Mouse (Mus musculus): ENCODE measurements around the gene Rai1. TPM values are rescaled to one million over a fixed set of nuclear protein-coding genes. Genes with fewer than 3 reads are reported as not detected.

The Rai1 gene
- polyA plus RNA-seq (2015; fragmentation: Nextera tagmentation; extraction: Ambion mirVana) = 29.0 and 37.0 TPM in 2 replicates

- peak; percentile 91 for DNase-seq (ENCODE audit: low spot score)
Measured at GRCm38 (mm10) chr11:60104810-60105592, at the start of gene Rai1. Gene Rai1 (plus strand): TSS chr11:60105013.

DNA sequence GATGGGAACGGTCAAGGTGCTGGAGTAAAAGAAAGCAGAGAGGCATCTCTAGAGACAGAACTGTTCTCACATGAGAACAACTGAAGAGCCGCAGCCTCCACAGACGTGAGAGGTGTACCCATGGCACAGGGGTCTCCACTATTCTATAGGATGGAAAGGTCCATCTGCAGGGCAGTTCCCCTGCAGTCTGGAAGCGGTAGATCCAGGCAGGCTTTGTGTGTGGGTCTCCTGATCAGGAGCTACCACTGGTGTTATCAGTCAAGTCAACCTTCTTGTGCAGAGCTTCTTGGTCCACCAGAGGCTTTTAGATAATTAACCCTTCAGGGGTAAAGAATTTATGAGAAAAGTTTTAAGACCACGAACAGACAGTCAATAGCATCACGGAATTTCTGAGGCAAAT, 48.3 kb upstream of the Rai1 start:
- no peak for DNase-seq (ENCODE audit: low spot score)

DNA sequence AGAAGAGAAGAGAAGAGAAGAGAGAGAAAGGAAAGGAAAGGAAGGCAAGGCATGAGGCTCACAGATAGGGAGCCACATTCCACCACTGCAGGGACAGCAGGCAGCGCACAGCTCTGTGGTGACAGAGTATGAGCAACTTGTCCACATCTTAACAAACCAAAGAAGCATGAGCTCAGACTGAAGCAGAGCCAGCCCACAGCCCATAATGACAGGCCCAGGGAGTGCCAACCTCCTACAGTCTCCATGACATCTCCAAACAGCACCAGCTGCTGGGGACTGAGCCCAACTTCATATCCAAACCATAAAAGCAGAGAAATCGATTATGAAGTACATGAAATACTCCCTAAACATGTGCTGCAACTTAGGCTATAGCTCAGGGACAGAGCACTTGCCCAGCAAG, 46.8 kb upstream of the Rai1 start:
- no peak for DNase-seq (ENCODE audit: low spot score)

- no peak for DNase-seq (ENCODE audit: low spot score)
Measured at GRCm38 (mm10) chr11:60058441-60058840, 46.4 kb upstream of the Rai1 start.

DNA sequence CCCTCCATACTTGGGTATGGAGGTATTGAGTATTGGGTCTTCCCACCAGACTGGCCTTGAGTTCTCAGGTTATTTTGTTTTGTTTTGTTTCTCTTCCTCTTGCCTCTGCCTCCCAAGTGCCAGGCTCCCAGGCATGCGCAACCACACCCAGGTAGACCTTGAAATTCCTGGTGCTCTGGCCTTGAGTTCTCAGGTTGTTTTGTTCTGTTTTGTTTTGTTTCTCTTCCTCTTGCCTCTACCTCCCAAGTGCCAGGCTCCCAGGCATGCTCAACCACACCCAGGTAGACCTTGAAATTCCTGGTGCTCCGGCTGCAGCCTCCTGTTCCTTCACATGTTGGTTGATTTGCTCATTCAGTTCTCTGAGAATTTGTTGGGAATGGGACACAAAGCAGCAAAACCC, 44.8 kb upstream of the Rai1 start:
- no peak for DNase-seq (ENCODE audit: low spot score)

GRCm38 (mm10) chr11:60061504-60062006, 43.3 kb upstream of the Rai1 start:
- no peak for DNase-seq (ENCODE audit: low spot score)

GRCm38 (mm10) chr11:60065267-60065666, 39.5 kb upstream of the Rai1 start:
- DNase-seq (ENCODE audit: low spot score) = no peak

- no peak for DNase-seq (ENCODE audit: low spot score)
Measured at GRCm38 (mm10) chr11:60067646-60068045, 37.2 kb upstream of the Rai1 start.

DNA sequence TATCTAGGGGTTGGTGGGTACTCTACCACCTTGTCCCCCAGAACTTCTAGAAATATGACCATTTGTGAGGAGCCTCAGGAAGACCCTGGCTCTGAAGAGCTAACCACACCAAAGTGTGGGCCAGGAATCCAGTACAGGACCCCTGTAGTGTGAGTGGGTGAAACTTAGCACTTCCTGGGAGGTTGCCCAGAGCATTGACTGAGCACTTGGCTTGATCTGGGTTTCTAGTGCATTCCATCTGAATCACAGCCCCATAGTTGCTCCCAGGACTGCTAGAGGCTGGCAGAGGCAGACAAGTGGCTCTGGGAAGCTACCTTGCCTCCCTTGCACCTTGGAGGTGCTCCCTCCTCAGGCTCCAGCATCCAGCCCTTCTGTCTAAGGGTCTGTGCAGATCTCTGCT, 36.2 kb upstream of the Rai1 start:
- no peak for DNase-seq (ENCODE audit: low spot score)

DNA sequence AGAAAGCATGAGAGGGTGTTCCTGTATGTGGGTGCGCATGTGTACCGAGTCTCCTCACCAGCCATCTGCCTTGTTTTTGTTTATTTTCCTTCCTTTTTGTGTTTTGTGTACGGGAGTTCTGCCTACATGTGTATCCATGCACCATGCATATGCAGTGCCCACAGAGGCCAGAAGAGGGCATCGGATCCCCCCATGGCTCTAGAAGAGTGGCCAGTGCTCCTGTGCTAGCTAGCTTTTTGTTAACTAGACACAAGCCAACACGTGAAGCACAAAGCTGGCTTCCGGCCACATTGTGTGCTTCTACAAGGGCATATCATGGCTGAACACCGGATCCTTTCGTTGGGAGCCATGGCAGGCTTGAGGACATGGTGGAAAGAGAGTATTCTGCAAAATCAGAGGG, 34.2 kb upstream of the Rai1 start:
- peak; percentile 75 for DNase-seq (ENCODE audit: low spot score)

- DNase-seq (ENCODE audit: low spot score) = no peak
Measured at GRCm38 (mm10) chr11:60071221-60071620, 33.6 kb upstream of the Rai1 start.

GRCm38 (mm10) chr11:60073121-60073520, 31.7 kb upstream of the Rai1 start:
- DNase-seq (ENCODE audit: low spot score) = no peak

DNA sequence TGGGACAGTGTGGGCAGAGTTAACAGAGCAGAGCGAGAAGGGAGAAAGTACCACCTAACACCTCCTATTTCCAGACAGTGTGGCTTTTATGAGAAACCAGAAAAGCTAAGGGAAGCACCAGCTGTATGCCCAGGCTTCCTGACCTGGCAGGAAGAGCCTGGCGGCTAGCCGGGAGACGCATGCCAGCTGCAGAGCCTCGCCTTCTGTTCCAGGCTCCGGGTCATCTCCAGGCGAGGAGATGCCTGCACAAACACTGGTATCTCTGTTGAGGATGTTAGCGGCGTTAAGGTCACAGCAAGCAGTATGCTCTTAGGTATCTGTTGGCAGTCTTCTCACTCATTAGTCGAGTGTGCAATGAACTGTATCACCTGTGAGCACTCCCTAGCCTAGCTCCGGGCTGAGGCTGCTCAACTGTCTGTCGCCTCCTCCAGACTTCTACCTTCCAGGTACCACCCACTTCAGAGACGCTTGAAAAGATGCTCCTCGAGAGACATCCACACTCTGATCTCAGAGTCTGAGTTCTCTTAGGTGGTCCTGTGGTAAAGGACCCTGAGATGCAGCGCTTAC, 30.8 kb upstream of the Rai1 start:
- no peak for DNase-seq (ENCODE audit: low spot score)

GRCm38 (mm10) chr11:60076183-60076582, 28.6 kb upstream of the Rai1 start:
- DNase-seq (ENCODE audit: low spot score) = no peak

DNA sequence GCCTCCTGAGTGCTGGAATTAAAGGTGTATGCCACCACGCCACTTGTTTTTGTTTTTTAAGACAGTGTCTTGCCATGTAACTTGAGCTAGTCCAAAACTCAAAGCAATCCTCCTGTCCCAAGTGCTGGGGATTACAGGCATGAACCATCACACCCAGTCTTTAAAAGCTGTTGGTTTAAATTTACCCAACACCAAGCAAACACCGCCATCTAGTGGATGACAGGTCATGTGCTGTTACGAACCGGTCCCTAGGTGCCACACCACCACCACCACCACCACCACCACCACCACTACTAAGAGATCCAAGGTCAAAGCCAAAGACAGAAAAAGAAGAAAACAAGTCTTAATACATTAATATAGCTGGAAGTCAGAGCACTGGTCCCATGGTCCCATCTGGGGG, 28.0 kb upstream of the Rai1 start:
- peak; percentile 84 for DNase-seq (ENCODE audit: low spot score)

DNA sequence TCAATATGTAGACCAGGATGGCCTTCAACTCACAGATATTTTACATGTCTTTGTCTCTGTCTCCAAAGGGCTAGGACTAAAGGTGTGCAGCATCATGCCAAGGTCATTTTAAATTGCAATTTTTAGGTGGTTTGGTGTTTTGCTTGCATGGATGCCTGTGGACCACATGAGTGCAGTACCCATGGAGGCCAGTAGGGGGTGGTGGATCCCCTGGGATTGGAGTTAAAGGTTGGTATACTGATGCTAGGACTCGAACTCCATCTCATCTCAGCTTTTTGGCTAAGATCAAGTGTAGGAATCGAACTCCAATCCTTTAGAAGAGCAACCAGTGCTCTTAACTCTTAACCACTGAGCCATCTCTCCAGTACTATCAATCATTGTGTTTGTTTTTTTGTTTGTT, 20.2 kb upstream of the Rai1 start:
- peak; percentile 71 for DNase-seq (ENCODE audit: low spot score)

- DNase-seq (ENCODE audit: low spot score) = no peak
Measured at GRCm38 (mm10) chr11:60086676-60087075, 18.1 kb upstream of the Rai1 start.

- DNase-seq (ENCODE audit: low spot score) = peak; percentile 73
Measured at GRCm38 (mm10) chr11:60088947-60089346, 15.9 kb upstream of the Rai1 start.

- no peak for DNase-seq (ENCODE audit: low spot score)
Measured at GRCm38 (mm10) chr11:60090696-60091421, 14.0 kb upstream of the Rai1 start.

DNA sequence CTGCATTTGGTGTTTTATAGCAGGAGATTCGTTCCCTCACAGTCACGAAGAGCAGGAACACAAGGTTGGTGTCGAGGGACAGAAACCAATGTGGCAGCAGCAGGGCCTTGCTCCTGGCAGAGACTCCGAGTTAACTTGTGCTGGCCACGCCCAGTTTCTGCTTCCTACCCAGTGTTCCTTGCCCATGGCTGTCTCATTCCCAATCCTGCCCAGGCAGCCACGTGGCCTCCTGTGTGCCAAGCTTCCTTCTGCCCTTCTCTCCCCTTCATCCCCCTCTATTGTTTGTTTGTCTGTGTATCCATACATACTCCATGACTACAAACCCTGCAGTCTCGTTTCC, 13.4 kb upstream of the Rai1 start:
- no peak for DNase-seq (ENCODE audit: low spot score)

DNA sequence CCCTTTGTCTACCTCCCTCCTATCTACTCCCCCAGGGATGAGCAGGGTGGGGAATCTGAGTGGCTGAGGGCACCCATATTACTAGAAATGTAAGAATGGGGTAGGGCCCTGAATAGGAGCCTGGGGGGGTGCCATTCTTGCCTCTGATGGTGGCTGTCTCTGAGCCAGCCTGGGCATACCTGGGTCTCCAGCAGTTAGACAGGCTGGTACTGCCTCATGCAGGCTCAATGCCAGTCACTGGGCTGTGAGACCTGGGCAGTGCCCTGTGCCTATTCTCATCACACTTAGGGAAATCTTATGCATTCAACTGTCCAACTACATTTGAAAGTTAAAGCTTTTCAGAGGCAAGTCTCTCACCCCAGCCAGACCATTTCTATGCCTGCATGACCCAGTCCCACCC, 11.6 kb upstream of the Rai1 start:
- no peak for DNase-seq (ENCODE audit: low spot score)

DNA sequence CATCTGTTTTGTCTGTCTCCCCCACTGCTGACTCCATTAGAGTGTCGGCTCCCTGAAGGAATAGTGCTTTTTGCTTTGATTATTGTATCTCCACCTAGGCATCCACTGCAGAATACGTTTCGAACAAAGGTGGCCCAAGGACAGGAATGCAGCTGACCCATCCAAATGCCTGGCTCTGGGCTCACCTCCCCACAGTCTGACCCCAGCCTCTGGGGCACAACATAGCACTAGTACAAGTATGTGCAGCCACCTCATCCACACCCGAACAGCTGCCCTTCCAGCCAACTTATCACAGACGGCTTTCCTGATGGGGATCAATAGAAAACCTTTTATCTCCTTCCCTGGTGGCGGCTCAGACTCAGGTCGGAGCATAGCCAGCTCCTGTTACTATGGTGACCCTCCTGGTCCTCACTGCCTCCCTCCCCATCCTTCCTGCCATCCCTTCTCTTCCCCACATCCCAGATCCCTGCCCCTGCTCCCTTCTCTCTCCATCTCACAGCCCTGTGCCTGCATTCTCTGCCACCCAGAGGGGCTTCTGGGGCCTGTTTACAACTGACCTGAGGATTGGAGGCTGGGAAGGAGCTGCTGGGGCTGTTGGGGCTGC, 10.7 kb upstream of the Rai1 start:
- no peak for DNase-seq (ENCODE audit: low spot score)

Data from thymus, postnatal 0 days (tissue).